Mouse (Mus musculus) embryo, embryonic 10 days (tissue): ENCODE data around the gene Pde3a.
"Not testable (repeated sequence)": the region's sequence is repeated elsewhere in the genome, so short reads cannot be mapped to it uniquely, and the experiment has no call there.

Experiments used
- DNase-seq: peaks from one replicate; pipeline ENCODE4 v3.0.0-alpha.2; 2015; ENCODE audit warnings: low spot score

Gene Pde3a

DNA sequence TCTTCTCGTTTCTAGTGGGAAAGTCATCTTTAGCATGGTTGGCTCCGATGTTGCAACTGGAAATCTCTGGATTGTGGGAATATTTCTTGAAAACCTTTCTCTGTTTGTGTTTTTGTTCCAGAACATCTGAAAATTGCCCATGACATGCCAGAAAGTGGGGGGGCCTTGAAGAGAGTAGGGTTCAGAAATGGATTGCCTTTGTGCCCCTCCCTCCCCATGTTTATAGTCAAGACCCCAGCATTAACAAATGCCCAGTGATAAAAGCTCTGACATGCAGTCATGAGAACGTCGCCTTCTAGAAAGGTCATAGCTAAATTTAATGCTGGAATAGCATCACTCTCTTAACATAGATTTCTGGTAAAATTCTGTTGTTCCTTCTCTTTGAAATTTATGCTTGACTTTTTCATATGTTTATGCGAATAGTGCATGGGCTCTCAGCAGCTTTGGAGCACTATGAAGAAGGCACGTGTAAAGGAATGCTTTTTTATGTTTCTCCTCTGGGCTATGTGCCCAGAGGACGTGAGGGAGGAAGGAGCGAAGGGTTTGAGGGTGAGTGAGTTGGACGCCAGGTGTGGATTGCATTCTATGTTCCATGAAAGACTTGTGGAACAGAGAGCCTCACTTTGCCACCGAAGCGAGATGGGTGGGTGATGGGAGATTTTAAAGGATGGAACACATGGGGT, 19.0 kb downstream of the Pde3a start:
- no peak for DNase-seq

DNA sequence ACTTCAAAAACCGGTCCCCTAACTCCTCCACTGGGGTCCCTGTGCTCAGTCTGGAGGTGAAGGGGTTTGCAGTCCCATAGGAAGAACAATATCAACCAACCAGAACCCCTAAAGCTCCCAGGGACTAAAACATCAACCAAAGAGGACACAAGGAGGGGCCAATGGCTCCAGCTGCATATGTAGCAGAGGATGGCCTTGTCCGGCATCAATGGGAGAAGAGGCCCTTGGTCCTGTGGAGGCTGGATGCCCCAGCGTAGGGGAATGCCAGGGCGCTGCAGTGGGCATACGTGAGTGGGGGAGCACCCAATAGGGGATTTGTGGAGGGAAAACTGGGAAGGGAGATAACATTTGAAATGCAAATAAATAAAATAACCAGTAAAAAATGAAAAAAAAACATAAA, 19.8 kb downstream of the Pde3a start:
- no peak for DNase-seq

DNA sequence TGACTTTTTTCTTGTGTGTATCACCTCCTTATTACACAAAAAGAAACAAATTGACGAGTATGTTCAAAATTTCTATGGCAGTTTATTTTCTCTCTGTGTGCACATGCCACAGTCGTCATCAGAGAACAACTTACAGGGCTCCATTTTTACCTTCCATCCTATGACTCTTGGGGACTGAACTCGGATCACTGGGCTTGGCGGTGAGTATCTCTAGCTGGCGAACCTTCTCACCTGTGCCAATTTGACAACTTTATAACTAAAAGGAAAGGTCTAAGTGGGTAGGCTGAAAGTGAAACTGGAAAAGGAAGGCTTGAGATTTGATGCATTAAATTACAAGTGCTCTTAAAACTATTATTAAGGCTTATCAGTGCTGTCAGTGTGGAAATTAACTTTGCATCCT, 22.1 kb downstream of the Pde3a start:
- DNase-seq: no peak

DNA sequence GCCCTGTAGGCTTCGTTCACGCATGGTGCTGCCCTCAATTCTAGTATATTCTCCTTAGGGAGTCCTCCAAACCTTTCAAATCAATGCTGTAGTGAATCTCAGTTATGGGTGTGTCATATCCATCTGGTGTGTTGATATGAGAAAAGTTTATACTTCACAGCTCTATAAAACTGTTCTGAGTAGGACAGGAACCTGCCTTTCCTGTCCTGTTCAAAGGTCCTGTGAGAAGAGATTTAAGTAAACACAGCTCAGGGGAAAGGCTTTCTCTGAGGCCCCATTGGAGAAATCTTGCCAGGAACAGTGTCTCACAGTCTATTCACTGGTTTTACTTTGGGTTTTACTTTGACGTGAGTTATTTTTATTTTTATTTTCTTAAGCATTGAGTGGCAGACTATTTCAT, 22.5 kb downstream of the Pde3a start:
- no peak for DNase-seq

DNA sequence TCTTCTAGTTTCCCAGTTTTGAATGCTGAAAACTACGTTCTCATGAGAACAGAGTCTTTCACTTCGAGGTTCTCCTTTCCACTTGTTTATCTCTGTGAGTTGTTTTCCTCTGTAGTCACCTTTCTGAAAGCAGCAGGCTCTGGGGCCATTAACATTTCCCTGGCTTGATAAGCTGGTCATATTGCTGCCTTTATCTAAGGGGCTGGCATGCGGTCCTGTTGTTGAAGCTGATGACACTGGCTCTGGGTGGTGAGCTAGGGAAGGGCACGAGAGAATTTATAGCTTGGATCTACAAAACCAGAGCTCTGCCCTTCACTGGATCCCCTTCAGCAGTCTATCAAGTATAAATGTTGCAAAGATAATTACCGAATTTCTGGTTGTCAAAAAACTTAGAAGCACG, 24.6 kb downstream of the Pde3a start:
- DNase-seq: no peak

DNA sequence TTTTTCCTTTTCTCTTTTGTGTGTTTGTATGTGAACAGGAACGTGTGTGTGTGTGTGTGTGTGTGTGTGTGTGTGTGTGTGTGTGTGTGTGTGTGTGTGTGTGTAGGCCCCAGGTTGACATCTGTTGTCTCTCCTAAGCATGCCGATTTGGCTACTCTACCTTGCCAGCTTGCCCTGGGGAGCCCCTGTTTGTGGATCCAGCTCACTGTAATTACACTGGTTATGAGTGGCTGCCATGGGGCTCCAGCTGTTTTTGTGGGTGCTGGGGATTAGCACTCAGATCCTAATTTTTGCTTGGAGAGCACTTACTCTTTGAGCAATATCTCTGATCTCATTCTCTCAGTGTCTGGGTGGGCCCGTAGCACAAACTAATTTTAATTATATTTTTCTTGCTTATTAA, 32.6 kb downstream of the Pde3a start:
- DNase-seq: no peak

DNA sequence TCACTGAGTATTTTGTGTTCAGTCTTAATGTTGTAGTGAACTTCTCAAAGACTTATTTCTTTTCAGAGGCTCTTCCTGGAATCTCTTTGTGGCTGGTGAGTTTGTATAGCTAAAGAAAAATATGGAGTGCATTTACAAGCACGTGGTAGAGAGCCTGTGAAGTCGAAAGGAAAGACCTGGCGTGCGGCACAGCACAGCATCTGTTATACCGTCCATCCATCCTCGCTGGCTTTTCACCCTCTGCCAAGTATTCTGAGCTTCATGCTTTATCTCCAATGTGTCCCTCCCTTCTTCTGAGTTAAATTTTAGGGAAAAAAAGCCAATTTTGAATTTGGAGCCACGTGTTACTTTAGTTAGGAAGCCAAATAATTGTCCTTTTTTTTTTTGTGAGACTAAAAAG, 33.7 kb downstream of the Pde3a start:
- DNase-seq: no peak

DNA sequence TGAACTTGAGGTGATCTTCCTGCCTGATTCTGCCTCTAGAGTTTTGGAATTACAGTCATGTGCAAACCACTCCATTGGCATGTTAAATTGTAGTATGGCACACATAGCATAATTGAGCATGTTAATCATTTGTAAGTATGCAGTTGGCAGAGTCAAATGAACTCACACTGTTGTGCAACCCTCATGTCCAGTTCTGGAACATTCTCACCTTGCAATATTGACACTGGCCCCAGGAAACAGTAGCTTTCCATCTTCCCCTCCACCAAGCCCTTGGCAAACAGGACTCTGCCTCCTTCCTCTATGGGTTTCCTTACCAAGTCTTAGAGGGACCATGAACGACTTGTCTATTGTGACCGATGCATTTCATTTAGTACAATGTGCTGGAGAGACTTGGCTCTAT, 42.1 kb downstream of the Pde3a start:
- DNase-seq: no peak

DNA sequence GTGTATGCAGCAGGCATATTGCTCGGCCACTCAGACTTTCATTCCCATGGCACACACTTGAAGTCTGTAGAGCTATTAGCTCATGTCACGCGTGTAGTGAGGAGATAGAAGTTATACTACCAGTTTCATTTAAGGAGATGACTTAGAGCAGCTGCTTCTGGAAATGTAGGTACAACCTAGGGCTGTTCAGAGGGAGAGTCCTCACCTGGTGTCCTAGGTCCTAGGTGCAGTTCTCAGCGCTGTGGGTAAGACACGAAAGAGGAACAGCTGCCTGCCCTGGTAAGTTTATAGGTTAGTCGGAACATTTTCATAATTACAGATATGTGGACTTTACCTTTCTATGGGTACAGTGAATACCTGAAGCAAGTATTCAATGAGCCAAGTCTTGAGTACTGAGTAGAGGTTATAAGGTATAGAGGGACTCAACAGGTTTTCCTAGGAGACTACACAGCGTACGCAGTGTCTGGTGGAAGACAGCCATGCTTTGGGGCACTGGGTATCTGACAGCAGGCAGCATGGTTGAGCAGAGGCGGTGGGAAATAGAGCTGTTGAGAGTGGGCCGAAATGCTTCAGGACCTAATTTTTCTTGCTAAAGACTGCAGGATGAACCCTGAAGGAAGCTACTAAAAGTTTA, 43.9 kb downstream of the Pde3a start:
- no peak for DNase-seq

DNA sequence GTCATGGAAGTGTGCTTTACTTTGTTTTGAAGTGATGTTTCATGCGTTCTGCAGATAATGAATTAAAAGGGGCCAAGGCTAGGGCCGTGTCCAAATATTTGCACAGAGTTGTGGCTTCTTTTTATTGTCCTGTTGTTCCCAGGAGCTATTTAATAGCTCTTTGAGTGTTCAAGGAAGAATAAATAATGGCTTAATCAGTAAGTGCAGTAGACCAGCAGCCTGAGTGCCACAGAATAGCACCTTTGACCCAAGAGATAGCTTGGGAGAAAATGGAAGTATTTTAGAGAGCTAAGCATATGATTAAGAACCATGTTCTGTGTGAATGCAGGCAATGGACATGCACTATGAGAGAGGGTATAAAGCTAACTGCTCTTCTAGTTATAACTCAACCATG, 44.4 kb downstream of the Pde3a start:
- no peak for DNase-seq

DNA sequence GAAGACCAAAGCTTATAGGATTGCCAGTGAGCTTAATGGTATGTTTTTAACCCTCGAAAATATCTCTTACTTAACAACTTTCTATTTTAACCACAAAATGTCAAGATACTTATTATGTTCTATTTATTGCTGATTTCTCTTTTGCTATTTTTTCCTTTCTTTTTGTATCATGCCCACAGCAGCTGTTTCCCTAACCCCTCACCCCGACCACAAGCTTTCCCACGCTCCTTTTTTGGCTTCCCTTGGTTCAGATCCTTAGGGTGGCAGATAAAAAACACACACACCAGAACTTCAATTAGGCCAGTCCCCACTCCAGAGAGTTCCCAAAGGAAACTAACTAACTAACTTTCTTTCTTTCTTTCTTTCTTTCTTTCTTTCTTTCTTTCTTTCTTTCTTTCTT, 46.2 kb downstream of the Pde3a start:
- DNase-seq: no peak

DNA sequence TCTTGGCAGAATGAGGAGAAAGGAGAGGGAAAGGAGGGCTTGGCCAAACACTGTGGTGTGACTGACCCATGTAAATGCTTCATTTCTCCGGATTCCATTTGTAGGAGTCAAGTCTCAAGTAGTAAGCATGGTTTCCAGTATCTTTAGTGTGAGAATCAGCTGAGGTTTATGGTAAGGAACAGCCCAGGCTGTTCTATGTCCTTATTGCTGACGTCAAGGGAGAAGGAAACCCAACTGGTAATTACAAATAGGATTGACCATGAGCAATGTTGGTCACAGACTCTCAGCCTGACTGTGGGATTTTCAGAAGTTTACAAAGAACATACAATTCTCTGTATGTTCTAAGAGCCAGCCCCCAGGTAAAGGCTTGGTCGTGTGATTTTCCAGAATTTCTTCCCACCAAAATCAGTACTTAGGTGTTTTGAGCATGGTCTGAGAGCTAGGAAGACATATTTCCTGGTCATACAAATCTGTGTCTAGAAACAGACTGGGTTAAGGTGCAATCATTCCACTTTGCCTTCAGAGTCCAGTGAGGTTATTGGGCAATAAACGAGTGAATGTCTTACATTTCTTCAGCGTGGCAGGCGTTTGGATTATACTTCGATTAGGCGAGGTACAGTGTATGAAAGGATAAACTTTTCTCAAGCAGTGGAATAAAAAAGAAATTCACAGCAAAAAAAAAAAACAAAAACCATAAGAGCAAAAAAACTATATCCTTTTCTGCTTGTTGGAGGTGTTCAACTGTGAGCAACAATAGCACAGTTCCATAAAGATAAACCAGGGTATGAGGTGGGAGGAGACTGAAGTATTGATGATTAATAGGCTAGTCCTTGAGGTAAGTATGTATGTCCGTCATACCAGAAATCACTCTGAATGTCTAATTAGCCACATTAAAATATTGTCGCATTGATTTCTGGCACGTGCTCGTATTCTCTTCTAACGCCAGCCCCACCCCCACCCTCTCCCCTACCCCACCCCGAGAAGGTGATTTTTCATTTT, 53.0 kb downstream of the Pde3a start:
- no peak for DNase-seq

DNA sequence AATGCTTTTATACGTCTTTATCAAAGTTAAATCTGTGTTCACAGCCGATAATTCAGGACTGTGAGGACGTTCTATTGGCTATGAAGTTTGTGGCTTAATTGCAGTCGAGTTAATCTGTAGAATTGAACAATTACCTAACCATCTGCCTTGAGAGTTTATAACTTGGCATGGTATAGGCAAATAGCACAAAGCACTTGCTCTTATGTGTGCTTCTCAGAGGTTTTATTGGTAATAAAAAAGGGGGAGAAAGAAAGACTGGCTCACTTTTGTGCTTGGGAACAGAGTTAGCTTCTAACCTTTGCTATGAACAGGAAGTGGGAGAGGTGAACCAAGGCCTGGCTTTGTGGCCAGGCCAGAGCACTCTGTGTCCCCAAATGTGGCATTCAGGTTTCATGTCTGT, 53.8 kb downstream of the Pde3a start:
- DNase-seq: no peak

DNA sequence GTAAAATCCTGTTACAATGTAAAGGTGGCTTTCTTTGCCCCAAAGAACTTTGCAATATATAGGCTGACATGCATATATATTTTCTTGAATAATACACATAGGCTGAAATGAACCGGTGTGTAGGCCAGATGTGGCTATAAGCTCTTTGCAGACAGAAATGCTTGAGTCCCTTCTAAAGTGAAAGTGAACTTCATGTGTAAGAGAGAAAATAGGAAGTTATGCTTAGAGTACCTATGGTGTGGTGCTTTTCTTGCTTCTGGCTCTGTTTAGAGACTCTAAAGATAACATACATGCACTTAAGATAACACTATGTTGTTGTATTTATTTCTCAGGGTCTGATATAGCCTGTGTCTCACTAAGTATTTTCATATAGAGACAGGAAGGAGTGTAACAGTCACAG, 58.3 kb downstream of the Pde3a start:
- DNase-seq: no peak

DNA sequence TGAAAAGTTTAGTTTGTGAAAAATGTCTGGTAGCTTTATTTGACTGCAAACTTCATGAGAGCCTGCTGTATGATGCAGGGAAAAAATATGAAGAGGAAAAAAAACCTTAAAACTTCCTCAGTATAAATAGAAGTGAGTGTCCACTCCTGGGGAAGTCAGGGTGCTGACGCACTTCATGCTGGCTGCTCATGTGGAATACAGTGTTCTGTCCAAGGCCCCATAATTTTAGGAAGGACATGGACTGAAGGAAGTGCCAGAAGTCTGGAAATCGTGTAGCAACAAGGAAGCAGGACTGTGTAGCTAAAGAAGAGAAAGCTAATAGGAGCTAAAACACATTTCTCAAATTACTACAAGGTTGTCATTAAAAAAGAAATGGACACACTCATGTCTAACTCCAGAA, 59.4 kb downstream of the Pde3a start:
- DNase-seq: no peak

DNA sequence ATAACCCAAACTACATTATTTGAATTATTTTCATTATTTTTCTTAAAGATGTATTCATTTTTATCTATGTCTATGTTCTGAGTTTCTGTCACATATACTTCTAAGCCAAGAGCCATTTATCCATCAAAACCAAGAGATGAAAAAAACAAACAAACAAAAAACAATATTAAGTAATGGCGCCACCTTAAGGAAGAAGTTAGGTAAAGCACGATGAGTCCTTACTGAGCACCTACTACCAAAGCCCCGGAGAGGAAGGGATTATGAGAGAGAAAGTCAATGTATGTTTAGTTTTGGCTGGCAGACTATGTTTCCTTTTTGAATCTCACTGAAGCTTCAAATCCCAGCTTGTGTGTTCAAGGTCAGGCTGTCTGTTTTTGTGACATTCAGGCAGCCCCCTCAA, 60.8 kb downstream of the Pde3a start:
- DNase-seq: peak; percentile 44

DNA sequence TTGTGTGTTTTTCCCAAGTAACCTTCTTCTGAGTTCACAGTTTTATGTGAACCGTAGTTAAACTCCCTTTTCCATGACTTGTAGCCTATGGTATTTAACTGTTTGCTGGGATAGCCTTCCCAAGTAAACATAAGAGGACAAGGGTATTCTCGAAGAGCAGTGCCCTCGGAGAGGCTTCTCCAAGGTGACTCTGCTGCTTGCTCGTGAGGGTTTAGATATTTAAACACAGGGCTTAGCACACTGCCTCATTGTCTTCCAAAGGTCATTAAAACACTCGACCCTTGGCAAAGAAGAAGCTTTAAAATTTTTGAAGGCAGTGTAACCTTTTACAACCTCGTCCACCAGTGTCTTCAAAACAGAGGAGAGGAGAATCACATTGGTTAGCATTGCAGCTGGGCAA, 61.3 kb downstream of the Pde3a start:
- DNase-seq: no peak

DNA sequence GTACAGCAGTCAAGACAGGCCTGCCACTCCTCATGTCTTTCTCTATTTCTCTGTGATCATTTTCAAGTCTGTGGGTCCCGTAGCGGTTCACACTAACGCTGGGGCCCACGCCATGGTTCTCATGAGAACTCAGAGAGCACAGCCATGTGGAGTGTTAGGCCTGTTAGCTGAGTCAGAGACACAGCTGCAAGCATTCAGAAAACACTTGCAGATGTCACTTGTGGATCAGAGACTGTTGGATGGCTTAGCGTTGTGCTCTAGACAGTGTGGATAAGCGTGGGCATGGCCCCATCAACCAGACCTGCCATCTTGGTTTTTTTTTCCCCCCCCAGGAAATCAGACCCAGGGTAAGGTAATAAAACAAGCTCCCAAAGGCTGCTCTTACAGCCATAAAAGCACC, 62.5 kb downstream of the Pde3a start:
- DNase-seq: no peak

DNA sequence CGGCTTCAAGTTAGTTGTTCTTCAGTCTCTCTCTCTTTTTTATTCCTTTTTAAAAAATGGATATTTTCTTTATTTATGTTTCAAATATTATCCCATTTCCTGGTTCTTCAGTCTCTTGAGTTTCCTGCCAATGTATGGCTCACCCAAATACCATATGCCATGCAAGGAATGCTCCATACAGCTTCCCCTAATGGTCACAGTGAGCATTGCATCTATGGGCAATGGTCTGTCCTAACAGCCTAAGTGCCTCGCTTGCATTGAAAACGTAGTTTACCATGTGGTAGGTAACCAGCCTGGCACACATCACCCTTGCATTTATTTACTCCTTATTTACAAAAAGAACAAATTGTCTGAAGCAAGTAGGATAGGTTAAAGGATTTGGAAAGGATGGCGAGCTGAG, 64.0 kb downstream of the Pde3a start:
- no peak for DNase-seq

DNA sequence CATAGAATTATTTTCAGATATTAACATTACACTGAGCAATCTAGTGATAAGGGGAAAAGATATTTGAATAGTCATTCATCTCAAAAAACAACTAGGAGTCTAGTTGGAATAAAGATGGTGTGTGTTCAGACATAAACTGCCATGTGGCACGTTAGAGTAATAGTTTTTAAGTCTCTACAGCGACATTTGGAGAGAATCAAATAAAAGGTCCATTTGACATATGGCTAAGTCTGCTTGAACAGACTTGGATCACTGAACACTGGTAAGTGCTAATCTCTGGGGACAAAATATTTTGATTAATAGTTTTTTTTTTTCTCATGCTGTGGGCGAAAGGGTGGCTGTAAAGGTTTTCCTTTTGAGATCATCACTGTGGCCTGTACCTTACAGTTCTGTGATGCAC, 69.4 kb downstream of the Pde3a start:
- DNase-seq: no peak

DNA sequence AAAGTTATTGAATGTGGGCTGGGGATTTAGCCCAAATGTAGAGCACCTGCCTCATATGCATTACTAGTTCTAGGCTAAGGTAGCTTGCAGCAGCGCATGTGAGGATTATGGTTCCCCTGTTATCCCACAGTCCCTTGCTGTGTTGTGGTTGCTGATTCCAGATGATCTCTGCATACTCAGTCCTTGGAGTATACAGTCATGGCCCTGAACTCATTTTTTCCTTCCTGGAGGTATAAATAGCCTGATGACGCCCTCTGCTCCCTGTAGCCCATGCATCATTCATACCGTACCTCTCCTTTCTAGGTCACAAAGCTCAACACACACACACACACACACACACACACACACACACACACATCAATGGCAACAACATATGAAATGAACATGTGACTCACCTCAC, 72.2 kb downstream of the Pde3a start:
- no peak for DNase-seq

DNA sequence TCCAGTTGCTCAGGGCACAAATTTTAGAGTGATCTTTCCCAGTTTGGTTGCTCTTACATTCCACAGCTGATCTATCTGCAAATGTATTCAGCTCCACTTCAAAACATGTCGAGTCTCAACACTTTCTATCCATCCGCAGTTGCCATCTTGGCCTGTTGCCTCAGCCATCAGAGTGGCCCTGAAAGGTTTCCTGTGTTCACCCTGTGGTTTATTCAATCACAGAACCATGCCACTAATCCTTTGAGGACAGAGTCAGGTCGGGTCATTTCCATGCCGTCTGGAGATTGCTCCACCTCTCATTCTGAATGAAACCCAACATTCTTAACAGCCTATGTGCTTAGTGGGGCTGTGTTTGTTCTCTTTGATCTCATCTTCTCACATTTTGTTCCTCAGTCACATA, 73.9 kb downstream of the Pde3a start:
- DNase-seq: no peak

DNA sequence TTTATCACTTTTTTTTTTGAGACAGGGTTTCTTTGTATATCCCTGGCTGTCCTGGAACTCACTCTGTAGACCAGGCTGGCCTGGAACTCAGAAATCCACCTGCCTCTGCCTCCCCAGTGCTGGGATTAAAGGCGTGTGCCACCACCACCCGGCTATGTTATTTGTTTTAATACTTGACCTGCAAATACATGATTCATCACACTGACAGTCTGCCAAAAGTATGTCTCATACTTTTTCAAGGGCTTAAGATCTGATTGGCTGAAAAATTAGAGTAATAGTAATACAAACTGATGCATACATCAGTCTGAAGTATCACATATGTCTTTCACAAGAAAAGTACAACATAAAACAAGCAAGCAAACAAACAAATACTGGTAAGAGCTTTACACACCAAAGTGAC, 78.1 kb downstream of the Pde3a start:
- not testable (repeated sequence) for DNase-seq
